Mouse (Mus musculus): Measurements from ENCODE around the gene Olfr1317. TPM values are rescaled to one million over a fixed set of nuclear protein-coding genes. Genes with fewer than 3 reads are reported as not detected.

The Olfr1317 gene
- total RNA-seq (2023; ENCODE audit: inconsistent age): not detected in 4 replicates

DNA sequence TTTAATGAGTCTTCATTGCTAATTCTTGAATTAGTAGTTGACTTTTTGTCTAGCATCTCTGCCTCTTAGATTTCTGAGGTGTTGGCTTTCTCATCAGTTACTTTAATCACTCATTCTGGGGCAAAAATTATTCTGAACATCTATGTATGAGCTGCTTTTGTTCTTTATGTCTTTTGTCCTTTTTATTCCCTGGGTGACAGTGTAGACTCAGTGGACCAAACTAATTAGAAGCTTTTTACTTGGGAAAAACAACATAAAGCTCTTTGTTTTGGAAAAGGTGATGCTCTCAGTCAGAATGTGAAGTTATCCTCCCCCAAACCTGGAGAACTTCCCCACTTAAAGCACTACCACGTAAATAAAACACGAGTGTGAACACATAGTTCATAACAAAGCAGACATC, at the start of gene Olfr1317:
Gene Olfr1317 (plus strand): TSS at position 301 of the 400 bp plus-strand sequence.

GRCm38 (mm10) chr2:112096681-112097080, 43.4 kb upstream of the Olfr1317 start, which contains the start of gene Olfr1314:
Gene Olfr1314 (minus strand): TSS chr2:112096781.

DNA sequence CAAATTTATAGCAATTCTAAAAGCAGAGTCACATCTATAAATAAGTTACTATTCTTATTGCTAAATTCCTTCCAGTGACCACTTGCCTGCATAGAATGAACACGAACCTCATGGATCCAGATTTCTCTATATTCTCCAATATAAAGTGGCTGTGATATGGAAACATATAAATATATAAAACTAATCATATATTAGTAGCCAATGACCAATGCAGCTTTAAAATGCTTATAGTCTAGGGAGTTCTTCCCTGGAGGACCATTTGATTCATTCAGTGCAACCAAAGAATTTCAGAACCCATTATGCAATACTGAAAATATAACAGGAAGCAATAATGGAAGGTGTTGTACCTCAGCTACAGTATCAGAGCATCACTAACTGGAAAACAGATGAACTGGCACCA, 24.8 kb upstream of the Olfr1317 start, which contains the start of gene Olfr1315-ps1:
Gene Olfr1315-ps1 (minus strand): TSS at position 101 of the 400 bp plus-strand sequence.

GRCm38 (mm10) chr2:112134877-112135276, 5.3 kb upstream of the Olfr1317 start, which contains the start of gene Olfr1316:
Gene Olfr1316 (minus strand): TSS chr2:112134977.

DNA sequence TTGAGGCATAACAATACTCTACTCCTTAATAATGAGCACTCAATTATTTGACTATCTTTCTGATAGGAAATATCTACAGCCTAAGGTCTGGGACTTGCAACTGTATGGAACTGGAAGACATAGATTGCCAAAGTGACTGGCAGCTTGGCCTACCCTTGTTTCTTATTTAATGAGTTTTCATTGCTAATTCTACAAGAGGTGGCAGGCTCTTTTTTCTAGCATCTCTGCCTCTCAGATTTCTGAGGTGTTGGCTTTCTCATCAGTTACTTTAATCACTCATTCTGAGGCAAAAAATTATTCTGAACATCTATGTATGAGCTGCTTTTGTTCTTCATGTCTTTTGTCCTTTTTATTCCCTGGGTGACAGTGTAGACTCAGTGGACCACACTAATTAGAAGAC, 13.8 kb downstream of the Olfr1317 start, which contains the start of gene Olfr1318:
Gene Olfr1318 (plus strand): TSS at position 301 of the 400 bp plus-strand sequence.

Other genes starting within 250 kb of the Olfr1317 start
- not detected in 4 replicates for gene Olfr1306, start 224.1 kb upstream of the Olfr1317 start, total RNA-seq (2023; ENCODE audit: inconsistent age)
- gene Olfr1307, start 190.9 kb upstream of the Olfr1317 start, total RNA-seq (2023; ENCODE audit: inconsistent age): 0.03 TPM in 3 of 4 replicates, not detected in the other
- gene Olfr1308, start 175.4 kb upstream of the Olfr1317 start, total RNA-seq (2023; ENCODE audit: inconsistent age): not detected in 4 replicates
- gene Olfr1309, start 150.0 kb upstream of the Olfr1317 start, total RNA-seq (2023; ENCODE audit: inconsistent age): not detected in 4 replicates
- gene Olfr1310, start 127.6 kb upstream of the Olfr1317 start, total RNA-seq (2023; ENCODE audit: inconsistent age): not detected in 4 replicates
- not detected in 4 replicates for gene Olfr1311, start 115.9 kb upstream of the Olfr1317 start, total RNA-seq (2023; ENCODE audit: inconsistent age)
- gene Olfr1312, start 90.1 kb upstream of the Olfr1317 start, total RNA-seq (2023; ENCODE audit: inconsistent age): not detected in 4 replicates
- gene Olfr1313, start 62.5 kb upstream of the Olfr1317 start, total RNA-seq (2023; ENCODE audit: inconsistent age): not detected in 4 replicates
- not detected in 4 replicates for gene Olfr1314, start 43.5 kb upstream of the Olfr1317 start, total RNA-seq (2023; ENCODE audit: inconsistent age)
- gene Olfr1315-ps1, start 24.9 kb upstream of the Olfr1317 start, total RNA-seq (2023; ENCODE audit: inconsistent age): not detected in 4 replicates
- not detected in 4 replicates for gene Olfr1316, start 5.4 kb upstream of the Olfr1317 start, total RNA-seq (2023; ENCODE audit: inconsistent age)
- not detected in 4 replicates for gene Olfr1318, start 13.9 kb downstream of the Olfr1317 start, total RNA-seq (2023; ENCODE audit: inconsistent age)
- 7.0 to 10.3 TPM (median 9.0 TPM) in 4 replicates for gene Lpcat4, start 99.1 kb downstream of the Olfr1317 start, total RNA-seq (2023; ENCODE audit: inconsistent age)
- not detected in 4 replicates for gene Nutm1, start 119.0 kb downstream of the Olfr1317 start, total RNA-seq (2023; ENCODE audit: inconsistent age)
- 61.1 to 71.6 TPM (median 67.0 TPM) in 4 replicates for gene Nop10, start 121.6 kb downstream of the Olfr1317 start, total RNA-seq (2023; ENCODE audit: inconsistent age)
- 308 to 321 TPM (median 314 TPM) in 4 replicates for gene Slc12a6, start 125.5 kb downstream of the Olfr1317 start, total RNA-seq (2023; ENCODE audit: inconsistent age)
- gene Gm21985, start 126.0 kb downstream of the Olfr1317 start, total RNA-seq (2023; ENCODE audit: inconsistent age): 0.27 to 0.70 TPM (median 0.30 TPM) in 3 of 4 replicates, not detected in the other
- 27.2 to 28.8 TPM (median 28.1 TPM) in 4 replicates for gene Emc4, start 227.7 kb downstream of the Olfr1317 start, total RNA-seq (2023; ENCODE audit: inconsistent age)
- 9.0 to 10.6 TPM (median 10.2 TPM) in 4 replicates for gene Katnbl1, start 238.9 kb downstream of the Olfr1317 start, total RNA-seq (2023; ENCODE audit: inconsistent age)

Measured in B cell, adult (primary cell).